Mouse (Mus musculus) myocyte (in vitro differentiated cells): ENCODE data around the gene Nsun2. TPM values are rescaled to one million over a fixed set of nuclear protein-coding genes. Genes with fewer than 3 reads are reported as not detected.

Experiments used
- H3K27me3 ChIP-seq: one replicate; pipeline ENCODE4 v1.6.1; 2011; ENCODE audit not compliant: control insufficient read depth, insufficient read depth, insufficient read length
- H3K36me3 ChIP-seq: one replicate; pipeline ENCODE4 v1.6.1; 2011; ENCODE audit not compliant: control insufficient read depth, insufficient read depth
- H3K4me2 ChIP-seq: one replicate; pipeline ENCODE4 v1.6.1; 2011; ENCODE audit warnings: low read depth, control low read depth
- H3K4me3 ChIP-seq: one replicate; pipeline ENCODE4 v1.5.1; 2011; ENCODE audit warnings: mild to moderate bottlenecking, control low read depth, moderate library complexity
- H3K79me2 ChIP-seq: one replicate; pipeline ENCODE4 v1.6.1; 2011; ENCODE audit not compliant: control insufficient read depth, insufficient read depth
- H3ac ChIP-seq: one replicate; pipeline ENCODE4 v1.6.1; 2011; ENCODE audit not compliant: control insufficient read depth, insufficient read length
- CEBPB ChIP-seq: IDR thresholded peaks from 2 replicates; pipeline ENCODE4 v1.6.1; 2011; ENCODE audit warnings: mild to moderate bottlenecking, moderate library complexity; ENCODE audit not compliant: poor library complexity, insufficient read depth, severe bottlenecking
- E2F4 ChIP-seq: IDR thresholded peaks from one replicate; pipeline ENCODE4 v1.6.1; 2011; ENCODE audit warnings: mild to moderate bottlenecking, control low read depth, moderate library complexity; ENCODE audit not compliant: insufficient read depth
- MAX ChIP-seq: IDR thresholded peaks from one replicate; pipeline ENCODE4 v1.6.1; 2011; ENCODE audit warnings: low read depth, mild to moderate bottlenecking, control low read depth
- MYOD1 ChIP-seq, 3 experiments: IDR thresholded peaks; one replicate each; pipeline ENCODE4 v1.6.1; 2011; ENCODE audit warnings: control low read depth in 2 of 3, low read depth in 2 of 3, mild to moderate bottlenecking in 2 of 3, moderate library complexity in 1 of 3; ENCODE audit not compliant: insufficient read length in 2 of 3, control insufficient read depth in 1 of 3
- MYOG ChIP-seq, 3 experiments: IDR thresholded peaks; one replicate each; pipeline ENCODE4 v1.6.1; 2011; ENCODE audit warnings: control low read depth in 2 of 3, low read depth in 2 of 3, mild to moderate bottlenecking in 2 of 3; ENCODE audit not compliant: insufficient read length in 2 of 3, control insufficient read depth in 1 of 3, insufficient read depth in 1 of 3
- POLR2A ChIP-seq: IDR thresholded peaks from one replicate; pipeline ENCODE4 v1.6.1; 2011; ENCODE audit warnings: low read depth, mild to moderate bottlenecking, control low read depth, moderate library complexity; ENCODE audit not compliant: insufficient read length
- POLR2AphosphoS2 ChIP-seq: IDR thresholded peaks from one replicate; pipeline ENCODE4 v1.6.1; 2011; ENCODE audit warnings: low read depth, control low read depth; ENCODE audit not compliant: insufficient read length
- REST ChIP-seq: IDR thresholded peaks from one replicate; pipeline ENCODE4 v1.6.1; 2011; ENCODE audit warnings: mild to moderate bottlenecking, control low read depth, moderate library complexity; ENCODE audit not compliant: insufficient read depth, insufficient read length
- SRF ChIP-seq: IDR thresholded peaks from one replicate; pipeline ENCODE4 v1.6.1; 2011; ENCODE audit warnings: low read depth; ENCODE audit not compliant: control insufficient read depth, insufficient read length
- TCF12 ChIP-seq: IDR thresholded peaks from one replicate; pipeline ENCODE4 v1.6.1; 2011; ENCODE audit warnings: mild to moderate bottlenecking, control low read depth; ENCODE audit not compliant: poor library complexity, insufficient read depth, severe bottlenecking
- TCF3 ChIP-seq: IDR thresholded peaks from one replicate; pipeline ENCODE4 v1.6.1; 2011; ENCODE audit warnings: low read depth, control low read depth; ENCODE audit not compliant: insufficient read length
- USF1 ChIP-seq: IDR thresholded peaks from one replicate; pipeline ENCODE4 v1.6.1; 2011; ENCODE audit warnings: low read depth, mild to moderate bottlenecking, control low read depth, moderate library complexity
- polyA plus RNA-seq: library from polyadenylated mRNA; unstranded; fragments of >200 nt; fragmentation: generic; extraction: Trizol; gene quantifications from one replicate; pipeline ENCODE4 v1.2.1, GENCODE M21; 2012; ENCODE audit warnings: missing spikeins

The Nsun2 gene
- polyA plus RNA-seq, 1 experiment: 60.4 TPM

- Histone ChIP-seq H3K4me3 (no peak overlapping the region), H3K4me2 (peak overlapping the region; percentile 48)
- TF ChIP-seq MYOD1 (IDR thresholded peaks at IDR 0.05; ENCODE audit: control insufficient read depth in 1 of 3, insufficient read length in 2 of 3, low read depth in 2 of 3): no peak
- TF ChIP-seq POLR2AphosphoS2: no peak
- no peak for TF ChIP-seq MYOG (IDR thresholded peaks at IDR 0.05; ENCODE audit: control insufficient read depth in 1 of 3, insufficient read depth in 1 of 3, insufficient read length in 2 of 3, low read depth in 2 of 3)
- no peak for TF ChIP-seq TCF12
- TF ChIP-seq POLR2A: no peak
- no peak for TF ChIP-seq USF1
- TF ChIP-seq E2F4: no peak
- no peak for TF ChIP-seq SRF
- no peak for TF ChIP-seq TCF3
- TF ChIP-seq MAX: no peak
- no peak for TF ChIP-seq CEBPB
- TF ChIP-seq REST: no peak
These were observed 8.2 kb downstream of the Nsun2 start for GRCm38 (mm10) chr13:69541776-69542175.

GRCm38 (mm10) chr13:69542571-69543352, 9.2 kb downstream of the Nsun2 start:
- Histone ChIP-seq H3K79me2 (no peaks in the 10 kb centered on the region), H3K4me2 (no peak overlapping the region), H3K4me3 (no peak overlapping the region), H3ac (no peak overlapping the region), H3K36me3 (no peaks in the 10 kb centered on the region), H3K27me3 (peaks cover 1% of the 10 kb centered on the region)
- TF ChIP-seq REST (no peak), MYOG (IDR thresholded peaks at IDR 0.05; ENCODE audit: control insufficient read depth in 1 of 3, insufficient read depth in 1 of 3, insufficient read length in 2 of 3, low read depth in 2 of 3) (no peak), USF1 (no peak), E2F4 (no peak), MYOD1 (IDR thresholded peaks at IDR 0.05; ENCODE audit: control insufficient read depth in 1 of 3, insufficient read length in 2 of 3, low read depth in 2 of 3) (no peak), SRF (no peak), CEBPB (no peak), TCF3 (no peak), MAX (no peak), TCF12 (no peak), POLR2AphosphoS2 (no peak), POLR2A (no peak)

More at GRCm38 (mm10) chr13:69541776-69542175, 8.2 kb downstream of the Nsun2 start:
- Histone ChIP-seq H3K36me3 (no peaks in the 10 kb centered on the region), H3ac (no peak overlapping the region), H3K27me3 (no peaks in the 10 kb centered on the region), H3K79me2 (no peaks in the 10 kb centered on the region)

DNA sequence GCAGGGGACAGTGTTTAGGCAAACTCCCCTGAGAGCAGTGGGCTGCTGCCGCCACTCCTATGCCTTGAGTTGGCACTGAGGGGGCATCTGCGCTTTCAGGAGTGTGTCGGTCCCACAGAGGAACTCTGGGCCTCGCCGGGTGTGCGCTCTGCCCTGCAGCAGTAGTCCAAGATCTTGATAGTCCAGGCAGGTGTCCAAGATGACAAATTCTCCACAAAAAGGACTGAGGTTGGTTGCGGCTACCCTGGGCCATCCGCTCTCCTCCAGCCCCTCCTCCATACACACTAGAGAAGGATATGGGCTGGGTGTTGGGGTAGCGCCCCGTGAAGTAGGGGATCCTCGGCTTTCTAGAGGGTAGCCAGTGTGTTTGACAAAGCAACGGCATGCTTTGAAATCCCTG, 10.0 kb downstream of the Nsun2 start:
- Histone ChIP-seq H3K4me3 (no peak overlapping the region), H3ac (no peak overlapping the region), H3K27me3 (peaks cover 4% of the 10 kb centered on the region), H3K4me2 (no peak overlapping the region), H3K36me3 (no peaks in the 10 kb centered on the region), H3K79me2 (no peaks in the 10 kb centered on the region)
- TF ChIP-seq POLR2A (no peak), POLR2AphosphoS2 (no peak), CEBPB (no peak), TCF3 (no peak), MYOD1 (IDR thresholded peaks at IDR 0.05; ENCODE audit: control insufficient read depth in 1 of 3, insufficient read length in 2 of 3, low read depth in 2 of 3) (no peak), MYOG (IDR thresholded peaks at IDR 0.05; ENCODE audit: control insufficient read depth in 1 of 3, insufficient read depth in 1 of 3, insufficient read length in 2 of 3, low read depth in 2 of 3) (no peak), TCF12 (no peak), MAX (no peak), E2F4 (no peak), REST (no peak), USF1 (no peak), SRF (no peak)

- Histone ChIP-seq H3K4me3 (no peak overlapping the region), H3K27me3 (peaks cover 13% of the 10 kb centered on the region), H3K79me2 (no peaks in the 10 kb centered on the region), H3ac (no peak overlapping the region), H3K4me2 (no peak overlapping the region), H3K36me3 (no peaks in the 10 kb centered on the region)
- TF ChIP-seq USF1 (no peak), TCF12 (no peak), CEBPB (no peak), MYOG (IDR thresholded peaks at IDR 0.05; ENCODE audit: control insufficient read depth in 1 of 3, insufficient read depth in 1 of 3, insufficient read length in 2 of 3, low read depth in 2 of 3) (no peak), SRF (no peak), POLR2AphosphoS2 (no peak), TCF3 (no peak), MYOD1 (IDR thresholded peaks at IDR 0.05; ENCODE audit: control insufficient read depth in 1 of 3, insufficient read length in 2 of 3, low read depth in 2 of 3) (no peak), REST (no peak), MAX (no peak), POLR2A (no peak), E2F4 (no peak)
These were observed 11.5 kb downstream of the Nsun2 start for GRCm38 (mm10) chr13:69545019-69545418.
